Mouse (Mus musculus) heart, postnatal 0 days (tissue): ENCODE data around the gene A930009A15Rik. TPM values are rescaled to one million over a fixed set of nuclear protein-coding genes. Genes with fewer than 3 reads are reported as not detected.

Source experiments
- ATAC-seq: fragments of 200-750 bp; cut with Nextera tagmentation; 2 replicates; pipeline ENCODE4 v1.8.0; 2017; ENCODE audit warnings: low read depth, moderate number of reproducible peaks, moderate library complexity; ENCODE audit not compliant: insufficient read depth
- DNase-seq: peaks from one replicate; pipeline ENCODE4 v3.0.0-alpha.2; 2016; ENCODE audit warnings: low spot score
- H3K27ac ChIP-seq: fragments of 300-500 bp; sonication (generic); 2 replicates; pipeline ENCODE4 v1.5.1; 2014; ENCODE audit warnings: low read depth, mild to moderate bottlenecking
- H3K27me3 ChIP-seq: fragments of 300-500 bp; sonication (generic); 2 replicates; pipeline ENCODE4 v1.6.1; 2014; ENCODE audit warnings: low read length, mixed read lengths; ENCODE audit not compliant: control insufficient read depth, insufficient read depth
- H3K36me3 ChIP-seq: fragments of 300-500 bp; sonication (generic); replicated peaks from 2 replicates; pipeline ENCODE4 v1.6.1; 2014; ENCODE audit warnings: low read length, mixed read lengths; ENCODE audit not compliant: control insufficient read depth, insufficient read depth
- H3K4me1 ChIP-seq: fragments of 300-500 bp; sonication (generic); 2 replicates; pipeline ENCODE4 v1.6.1; 2014; ENCODE audit warnings: antibody characterized with exemption; ENCODE audit not compliant: control insufficient read depth, insufficient read depth
- H3K4me2 ChIP-seq: fragments of 300-500 bp; sonication (generic); 2 replicates; pipeline ENCODE4 v1.6.1; 2014; ENCODE audit warnings: low read depth, mild to moderate bottlenecking, low read length, moderate library complexity
- H3K4me3 ChIP-seq: fragments of 300-500 bp; sonication (generic); 2 replicates; pipeline ENCODE4 v1.5.1; 2014; ENCODE audit warnings: low read depth, low read length
- H3K9ac ChIP-seq: fragments of 300-500 bp; sonication (generic); replicated peaks from 2 replicates; pipeline ENCODE4 v1.6.1; 2014; ENCODE audit warnings: low read depth, low read length, mixed read lengths
- H3K9me3 ChIP-seq: fragments of 300-500 bp; sonication (generic); replicated peaks from 2 replicates; pipeline ENCODE4 v1.6.1; 2016; ENCODE audit warnings: low read length; ENCODE audit not compliant: control insufficient read depth
- CTCF ChIP-seq: IDR thresholded peaks from 2 replicates; pipeline ENCODE4 v1.5.1; 2016; ENCODE audit warnings: antibody characterized with exemption, control low read depth, low read depth
- EP300 ChIP-seq: IDR thresholded peaks from 2 replicates; pipeline ENCODE4 v1.6.1; 2016; ENCODE audit warnings: antibody characterized with exemption, low read depth
- WGBS: fragments of 180-500 bp; shearing (Covaris S2); extraction: QIAGEN DNeasy Blood & Tissue Kit; methylation state at CpG from one replicate; pipeline ENCODE4 v1.1.7; 2014; 5-methylcytosine and 5-hydroxymethylcytosine counted together
- polyA plus RNA-seq: library from polyadenylated mRNA; unstranded; fragments of >200 nt; fragmentation: Nextera tagmentation; extraction: Ambion mirVana; gene quantifications from 2 replicates; pipeline ENCODE4 v1.2.1, GENCODE M21; 2015
- total RNA-seq: library from RNA; depleted of rRNA; stranded (reverse); fragments of >200 nt; gene quantifications from 2 replicates; pipeline ENCODE4 v1.2.3, GENCODE M21; 2014; ENCODE audit warnings: low replicate concordance

A930009A15Rik gene
- total and polyA plus RNA-seq, 2 experiments from 2014 or later, result not detected

GRCm38 (mm10) chr10:115583071-115583470 lies 13.3 kb downstream of the A930009A15Rik start:
- peaks cover 45% of the 10 kb centered on the region for H3K27me3 ChIP-seq

GRCm38 (mm10) chr10:115584656-115585055 lies 14.9 kb downstream of the A930009A15Rik start:
- no peaks in the 10 kb centered on the region for H3K9me3 ChIP-seq
- WGBS, result 26% methylated on average over 13 of the region's 14 CpGs

More at GRCm38 (mm10) chr10:115583071-115583470, 13.3 kb downstream of the A930009A15Rik start:
- Histone ChIP-seq H3K4me2 (no peak overlapping the region), H3K4me3 (no peak overlapping the region), H3K36me3 (no peaks in the 10 kb centered on the region), H3K9me3 (no peaks in the 10 kb centered on the region), H3K4me1 (peaks cover 9% of the 10 kb centered on the region; the same call in 1 of the 2 replicates), H3K27ac (no peak overlapping the region), H3K9ac (no peak overlapping the region)
- DNase-seq (no peak), ATAC-seq (no peak)
- 77% methylated on average over 3 of the region's 3 CpGs for WGBS
- TF ChIP-seq CTCF (no peak), EP300 (no peak)

GRCm38 (mm10) chr10:115585491-115586245 lies 15.9 kb downstream of the A930009A15Rik start:
- Histone ChIP-seq H3K27ac (no peak overlapping the region), H3K9me3 (no peaks in the 10 kb centered on the region), H3K4me2 (peak overlapping the region; percentile 62), H3K4me1 (peaks cover 9% of the 10 kb centered on the region; the same call in 1 of the 2 replicates), H3K36me3 (no peaks in the 10 kb centered on the region), H3K27me3 (peaks cover 61% of the 10 kb centered on the region), H3K4me3 (peak overlapping the region; percentile 36), H3K9ac (no peak overlapping the region)
- DNase-seq, result no peak
- 2% methylated on average over 21 of the region's 21 CpGs for WGBS
- ATAC-seq, result no peak
- no peak for TF ChIP-seq EP300
- TF ChIP-seq CTCF, result no peak

More at GRCm38 (mm10) chr10:115584656-115585055, 14.9 kb downstream of the A930009A15Rik start:
- Histone ChIP-seq H3K36me3 (no peaks in the 10 kb centered on the region), H3K4me3 (no peak overlapping the region), H3K4me2 (no peak overlapping the region), H3K4me1 (peaks cover 9% of the 10 kb centered on the region; the same call in 1 of the 2 replicates), H3K27me3 (peaks cover 61% of the 10 kb centered on the region), H3K27ac (no peak overlapping the region), H3K9ac (no peak overlapping the region)
- DNase-seq, result no peak
- no peak for ATAC-seq
- TF ChIP-seq EP300 (no peak), CTCF (no peak)

- no peak overlapping the region for H3K27ac ChIP-seq
- under 1% methylated on average over 41 of the region's 41 CpGs for WGBS
- TF ChIP-seq EP300 (no peak), CTCF (no peak)
- ATAC-seq (peak; percentile 63), DNase-seq (peak; percentile 8)
- no peaks in the 10 kb centered on the region for H3K36me3 ChIP-seq
- no peak overlapping the region for H3K9ac ChIP-seq
- H3K4me3 ChIP-seq, result peak overlapping the region; percentile 36
- H3K27me3 ChIP-seq, result peaks cover 61% of the 10 kb centered on the region
- H3K9me3 ChIP-seq, result no peaks in the 10 kb centered on the region
- peak overlapping the region; percentile 62 for H3K4me2 ChIP-seq
- H3K4me1 ChIP-seq, result peaks cover 9% of the 10 kb centered on the region; the same call in 1 of the 2 replicates
Observed at GRCm38 (mm10) chr10:115586246-115587231, 16.8 kb downstream of the A930009A15Rik start.

GRCm38 (mm10) chr10:115587301-115587969 lies 17.6 kb downstream of the A930009A15Rik start, which contains the start of gene Lgr5:
TSS of gene Lgr5 (minus strand) at chr10:115587780.
- no peaks in the 10 kb centered on the region for H3K9me3 ChIP-seq
- no peaks in the 10 kb centered on the region for H3K36me3 ChIP-seq
- TF ChIP-seq EP300 (no peak), CTCF (peak; percentile 35)
- ATAC-seq, result peak; percentile 77
- peaks cover 9% of the 10 kb centered on the region; the same call in 1 of the 2 replicates for H3K4me1 ChIP-seq
- no peak within 1 kb of the TSS for H3K27ac ChIP-seq
- H3K4me3 ChIP-seq, result peak within 1 kb of the TSS; percentile 36
- peak; percentile 54 for DNase-seq
- no peak within 1 kb of the TSS for H3K9ac ChIP-seq
- H3K4me2 ChIP-seq, result peak within 1 kb of the TSS; percentile 62
- peaks cover 61% of the 10 kb centered on the region for H3K27me3 ChIP-seq
- under 1% methylated on average over 47 of the region's 47 CpGs for WGBS
